Mouse (Mus musculus): Measurements from ENCODE around the gene Ctso. TPM values are rescaled to one million over a fixed set of nuclear protein-coding genes. Genes with fewer than 3 reads are reported as not detected.

Ctso gene
- polyA plus RNA-seq, 1 experiment from 2014 or later = 10.6 TPM

DNA sequence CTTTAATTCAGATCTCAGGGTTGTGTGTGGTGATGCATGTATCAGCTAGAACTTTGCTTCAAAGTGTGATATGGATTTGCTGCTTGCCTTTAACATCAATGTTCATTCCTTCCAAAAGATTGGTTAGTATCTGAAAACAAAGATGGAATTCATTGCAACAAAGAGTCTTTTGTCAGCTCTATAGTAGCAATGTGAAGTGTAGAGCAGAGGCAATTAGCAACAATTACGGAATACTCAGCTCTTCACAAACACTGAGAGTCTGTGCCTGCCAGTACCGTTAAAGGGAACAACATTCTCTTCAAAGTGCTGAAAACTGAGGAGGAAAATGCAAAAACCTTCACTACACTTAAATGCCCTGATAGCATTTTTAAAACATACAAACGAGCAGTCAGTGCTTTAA is 12.7 kb upstream of the Ctso start:
- Histone ChIP-seq H3K4me3 (ENCODE audit: low read depth, low read length) (no peak overlapping the region), H3K9me3 (ENCODE audit: control insufficient read depth, low read length) (no peaks in the 10 kb centered on the region), H3K9ac (ENCODE audit: low read length) (no peak overlapping the region), H3K4me2 (ENCODE audit: low read depth) (no peak overlapping the region), H3K4me1 (ENCODE audit: control insufficient read depth, insufficient read depth, low read length) (no peaks in the 10 kb centered on the region), H3K27ac (ENCODE audit: low read depth, low read length) (no peak overlapping the region), H3K36me3 (ENCODE audit: control insufficient read depth, insufficient read depth, low read length) (no peaks in the 10 kb centered on the region), H3K27me3 (ENCODE audit: control insufficient read depth, insufficient read depth, low read length) (no peaks in the 10 kb centered on the region)
- no peak for DNase-seq (ENCODE audit: low spot score)
- 49% methylated on average over 3 of the region's 3 CpGs for WGBS
- ATAC-seq (ENCODE audit: insufficient read depth, low FRiP score, low TSS enrichment) = no peak

DNA sequence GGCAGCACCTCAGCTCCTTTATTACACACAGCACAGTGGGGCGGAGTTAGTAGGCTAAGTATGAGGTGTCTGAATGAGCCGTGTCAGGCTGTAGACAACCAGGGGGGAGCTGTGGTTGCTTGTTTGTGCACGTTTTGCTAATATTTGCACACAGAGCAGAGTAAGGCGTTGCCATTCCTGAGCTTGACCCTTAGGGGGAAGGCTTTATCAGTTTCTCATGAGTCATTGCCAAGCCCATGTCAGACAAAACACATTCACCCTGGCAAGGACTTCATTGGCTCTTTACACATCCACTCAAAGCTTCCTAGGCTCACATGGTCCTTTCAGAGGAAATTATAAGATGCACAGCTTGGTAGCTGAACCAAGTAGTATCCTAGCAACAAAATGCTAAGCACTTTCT is 9.5 kb upstream of the Ctso start:
- WGBS = 67% methylated on average over 4 of the region's 4 CpGs
- Histone ChIP-seq H3K27ac (ENCODE audit: low read depth, low read length) (no peak overlapping the region), H3K9me3 (ENCODE audit: control insufficient read depth, low read length) (no peaks in the 10 kb centered on the region), H3K27me3 (ENCODE audit: control insufficient read depth, insufficient read depth, low read length) (no peaks in the 10 kb centered on the region), H3K4me1 (ENCODE audit: control insufficient read depth, insufficient read depth, low read length) (no peaks in the 10 kb centered on the region), H3K9ac (ENCODE audit: low read length) (no peak overlapping the region), H3K36me3 (ENCODE audit: control insufficient read depth, insufficient read depth, low read length) (no peaks in the 10 kb centered on the region), H3K4me2 (ENCODE audit: low read depth) (no peak overlapping the region), H3K4me3 (ENCODE audit: low read depth, low read length) (no peak overlapping the region)
- peak; percentile 16 for DNase-seq (ENCODE audit: low spot score)
- ATAC-seq (ENCODE audit: insufficient read depth, low FRiP score, low TSS enrichment) = no peak

DNA sequence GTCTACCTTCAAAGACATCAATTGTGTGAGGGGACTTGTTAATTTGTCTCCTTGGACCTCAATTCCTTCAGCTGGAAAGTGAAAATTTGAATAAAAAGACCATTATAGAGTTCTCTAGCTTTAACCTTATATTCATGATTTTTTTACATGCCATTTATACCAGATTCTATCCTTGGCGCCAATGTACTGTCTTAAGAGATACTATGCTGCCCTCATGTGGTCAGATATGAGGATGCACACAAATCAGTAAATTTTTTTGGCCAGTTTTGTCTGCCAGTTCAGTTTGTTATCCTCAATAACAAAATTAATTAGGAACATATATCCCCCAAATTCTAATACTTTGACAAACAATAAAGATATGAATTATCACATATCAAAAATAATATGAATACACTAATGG is 7.5 kb upstream of the Ctso start:
- Histone ChIP-seq H3K4me3 (ENCODE audit: low read depth, low read length) (no peak overlapping the region), H3K9ac (ENCODE audit: low read length) (no peak overlapping the region), H3K4me2 (ENCODE audit: low read depth) (no peak overlapping the region), H3K27me3 (ENCODE audit: control insufficient read depth, insufficient read depth, low read length) (no peaks in the 10 kb centered on the region), H3K36me3 (ENCODE audit: control insufficient read depth, insufficient read depth, low read length) (no peaks in the 10 kb centered on the region), H3K9me3 (ENCODE audit: control insufficient read depth, low read length) (no peaks in the 10 kb centered on the region), H3K4me1 (ENCODE audit: control insufficient read depth, insufficient read depth, low read length) (no peaks in the 10 kb centered on the region), H3K27ac (ENCODE audit: low read depth, low read length) (no peak overlapping the region)
- ATAC-seq (ENCODE audit: insufficient read depth, low FRiP score, low TSS enrichment) (no peak; the same call in 1 of the 2 replicates), DNase-seq (ENCODE audit: low spot score) (peak; percentile 35)
- 5% methylated on average over 1 of the region's 1 CpGs for WGBS

DNA sequence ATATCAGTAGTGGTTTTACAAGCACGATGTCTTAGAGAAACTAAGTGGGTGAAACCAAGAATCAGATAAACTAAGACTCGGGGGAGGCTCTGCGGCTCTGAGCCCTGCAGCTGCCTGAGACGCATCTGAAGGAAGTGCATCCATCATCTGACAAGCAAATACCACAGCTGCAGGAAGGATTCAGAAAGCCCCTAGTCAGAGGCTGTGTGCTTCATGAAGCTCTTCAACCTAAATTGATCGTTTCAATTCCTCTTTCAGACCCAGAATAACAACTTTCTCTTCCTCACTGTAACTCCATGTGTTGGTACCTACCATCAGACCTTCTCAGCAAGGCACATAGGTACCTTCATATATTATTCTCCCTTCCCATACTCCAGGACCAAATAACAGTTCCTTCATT is 6.5 kb upstream of the Ctso start:
- Histone ChIP-seq H3K4me3 (ENCODE audit: low read depth, low read length) (no peak overlapping the region), H3K36me3 (ENCODE audit: control insufficient read depth, insufficient read depth, low read length) (no peaks in the 10 kb centered on the region), H3K4me2 (ENCODE audit: low read depth) (no peak overlapping the region), H3K9me3 (ENCODE audit: control insufficient read depth, low read length) (no peaks in the 10 kb centered on the region), H3K4me1 (ENCODE audit: control insufficient read depth, insufficient read depth, low read length) (no peaks in the 10 kb centered on the region), H3K27me3 (ENCODE audit: control insufficient read depth, insufficient read depth, low read length) (no peaks in the 10 kb centered on the region), H3K27ac (ENCODE audit: low read depth, low read length) (no peak overlapping the region), H3K9ac (ENCODE audit: low read length) (no peak overlapping the region)
- 60% methylated on average over 5 of the region's 5 CpGs for WGBS
- ATAC-seq (ENCODE audit: insufficient read depth, low FRiP score, low TSS enrichment) (no peak), DNase-seq (ENCODE audit: low spot score) (no peak)

DNA sequence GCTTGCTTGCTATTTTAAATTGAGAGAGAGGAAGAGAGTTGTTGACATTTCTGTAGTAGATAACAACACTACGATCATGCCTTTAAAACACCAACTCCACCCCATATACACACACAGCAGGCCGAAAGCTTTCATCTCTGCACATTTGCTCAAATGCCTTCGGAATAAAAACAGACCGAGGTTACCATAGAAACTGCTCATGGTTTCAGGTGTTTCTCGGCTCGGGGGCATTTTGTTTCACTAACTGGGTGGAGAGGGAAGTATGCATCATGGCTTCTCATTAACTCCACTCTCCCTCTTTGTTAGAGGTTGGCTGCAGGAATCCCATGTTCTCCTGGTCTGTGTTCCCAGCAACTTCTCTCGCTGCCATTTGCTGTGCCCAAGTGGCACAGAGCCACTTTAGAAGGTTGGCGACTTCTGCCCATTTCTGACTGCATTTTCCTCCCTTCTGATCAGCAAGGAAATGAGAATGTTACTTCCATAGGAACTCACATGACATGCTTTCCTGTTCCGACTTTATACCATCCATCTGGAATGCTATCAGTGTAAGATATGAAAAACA is 5.6 kb upstream of the Ctso start:
- Histone ChIP-seq H3K27ac (ENCODE audit: low read depth, low read length) (no peak overlapping the region), H3K9me3 (ENCODE audit: control insufficient read depth, low read length) (no peaks in the 10 kb centered on the region)

DNA sequence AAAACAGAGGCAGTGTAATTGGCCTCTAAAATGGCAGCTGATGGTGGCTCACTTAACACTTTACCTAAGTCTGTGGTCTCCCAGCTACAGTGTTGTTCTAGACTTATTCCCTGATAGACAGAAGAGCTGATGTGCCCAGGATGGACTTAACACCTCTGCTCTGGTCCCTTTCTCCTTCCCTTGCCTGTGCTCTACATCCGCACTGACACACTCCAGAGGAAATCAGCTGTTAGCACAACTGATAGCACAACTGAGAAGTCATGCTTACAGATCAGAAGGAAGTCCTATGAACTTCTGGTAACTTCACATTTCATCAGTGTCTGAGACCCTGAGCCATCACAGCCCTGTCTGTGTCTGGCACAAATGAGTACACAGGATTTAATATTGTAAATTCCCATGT is 3.3 kb upstream of the Ctso start:
- H3K9me3 ChIP-seq (ENCODE audit: control insufficient read depth, low read length) = no peaks in the 10 kb centered on the region
- no peak overlapping the region for H3K27ac ChIP-seq (ENCODE audit: low read depth, low read length)
- no peak overlapping the region for H3K4me2 ChIP-seq (ENCODE audit: low read depth)
- H3K9ac ChIP-seq (ENCODE audit: low read length) = no peak overlapping the region
- DNase-seq (ENCODE audit: low spot score) = no peak
- ATAC-seq (ENCODE audit: insufficient read depth, low FRiP score, low TSS enrichment) = no peak
- H3K4me1 ChIP-seq (ENCODE audit: control insufficient read depth, insufficient read depth, low read length) = peaks cover 3% of the 10 kb centered on the region; the same call in 1 of the 2 replicates
- H3K27me3 ChIP-seq (ENCODE audit: control insufficient read depth, insufficient read depth, low read length) = no peaks in the 10 kb centered on the region
- no peaks in the 10 kb centered on the region for H3K36me3 ChIP-seq (ENCODE audit: control insufficient read depth, insufficient read depth, low read length)
- WGBS = 93% methylated on average over 1 of the region's 1 CpGs
- no peak overlapping the region for H3K4me3 ChIP-seq (ENCODE audit: low read depth, low read length)

More for the DNA sequence above, 5.6 kb upstream of the Ctso start:
- peaks cover 3% of the 10 kb centered on the region; the same call in 1 of the 2 replicates for H3K4me1 ChIP-seq (ENCODE audit: control insufficient read depth, insufficient read depth, low read length)
- DNase-seq (ENCODE audit: low spot score) (no peak), ATAC-seq (ENCODE audit: insufficient read depth, low FRiP score, low TSS enrichment) (no peak)
- WGBS = 65% methylated on average over 9 of the region's 9 CpGs
- no peak overlapping the region for H3K4me2 ChIP-seq (ENCODE audit: low read depth)
- no peaks in the 10 kb centered on the region for H3K27me3 ChIP-seq (ENCODE audit: control insufficient read depth, insufficient read depth, low read length)
- no peak overlapping the region for H3K4me3 ChIP-seq (ENCODE audit: low read depth, low read length)
- H3K9ac ChIP-seq (ENCODE audit: low read length) = no peak overlapping the region
- no peaks in the 10 kb centered on the region for H3K36me3 ChIP-seq (ENCODE audit: control insufficient read depth, insufficient read depth, low read length)

DNA sequence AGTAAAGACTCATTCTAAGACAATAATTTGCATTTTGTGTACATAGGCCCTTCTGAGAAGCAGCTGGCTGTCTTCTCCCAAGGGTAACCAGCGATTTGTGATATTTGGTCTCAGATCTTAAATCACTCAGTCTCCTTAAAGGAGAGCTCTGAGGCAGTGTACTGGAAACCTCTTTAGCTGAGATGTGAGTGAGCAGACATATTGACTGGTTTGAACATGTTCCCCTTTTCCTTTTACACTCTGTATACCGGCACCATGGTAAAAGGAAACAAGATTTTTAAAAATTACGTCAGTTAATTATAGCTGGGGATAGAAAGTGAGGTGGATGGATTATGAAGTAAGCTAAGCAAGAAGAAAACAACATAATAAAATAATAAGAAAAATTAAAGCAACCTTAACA is 706 bp upstream of the Ctso start:
- Histone ChIP-seq H3K4me3 (ENCODE audit: low read depth, low read length) (no peak overlapping the region), H3K36me3 (ENCODE audit: control insufficient read depth, insufficient read depth, low read length) (no peaks in the 10 kb centered on the region), H3K4me2 (ENCODE audit: low read depth) (no peak overlapping the region), H3K9ac (ENCODE audit: low read length) (no peak overlapping the region; the same call in 1 of the 2 replicates), H3K27me3 (ENCODE audit: control insufficient read depth, insufficient read depth, low read length) (no peaks in the 10 kb centered on the region), H3K4me1 (ENCODE audit: control insufficient read depth, insufficient read depth, low read length) (peaks cover 3% of the 10 kb centered on the region; the same call in 1 of the 2 replicates), H3K9me3 (ENCODE audit: control insufficient read depth, low read length) (no peaks in the 10 kb centered on the region), H3K27ac (ENCODE audit: low read depth, low read length) (no peak overlapping the region)
- 61% methylated on average over 3 of the region's 3 CpGs for WGBS
- DNase-seq (ENCODE audit: low spot score) (no peak), ATAC-seq (ENCODE audit: insufficient read depth, low FRiP score, low TSS enrichment) (peak; percentile 49; the same call in 1 of the 2 replicates)

DNA sequence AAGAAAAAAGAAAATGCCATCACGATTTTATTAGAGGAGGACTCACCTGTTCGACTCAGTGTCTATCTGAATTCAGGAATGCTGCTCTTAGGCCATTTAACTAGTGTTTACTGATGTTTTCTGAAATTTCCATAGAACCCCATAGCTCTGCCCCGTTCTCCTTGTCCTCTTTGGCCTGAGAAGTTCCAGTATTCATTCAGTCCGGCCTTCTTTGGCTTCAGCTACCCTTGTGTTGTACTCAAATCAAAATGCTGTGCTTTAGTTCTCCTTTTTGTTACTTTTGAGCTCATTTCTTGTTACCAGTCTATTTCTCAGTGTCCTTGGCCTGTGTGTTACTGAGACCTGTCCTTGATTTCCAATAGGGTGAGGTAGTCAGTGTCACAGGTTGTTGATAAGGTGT is 947 bp downstream of the Ctso start:
- Histone ChIP-seq H3K27me3 (ENCODE audit: control insufficient read depth, insufficient read depth, low read length) (no peaks in the 10 kb centered on the region), H3K9me3 (ENCODE audit: control insufficient read depth, low read length) (no peaks in the 10 kb centered on the region), H3K27ac (ENCODE audit: low read depth, low read length) (no peak overlapping the region), H3K9ac (ENCODE audit: low read length) (no peak overlapping the region), H3K36me3 (ENCODE audit: control insufficient read depth, insufficient read depth, low read length) (no peaks in the 10 kb centered on the region), H3K4me1 (ENCODE audit: control insufficient read depth, insufficient read depth, low read length) (peaks cover 3% of the 10 kb centered on the region; the same call in 1 of the 2 replicates), H3K4me2 (ENCODE audit: low read depth) (no peak overlapping the region), H3K4me3 (ENCODE audit: low read depth, low read length) (no peak overlapping the region)
- ATAC-seq (ENCODE audit: insufficient read depth, low FRiP score, low TSS enrichment) (no peak), DNase-seq (ENCODE audit: low spot score) (no peak)
- 89% methylated on average over 4 of the region's 4 CpGs for WGBS

DNA sequence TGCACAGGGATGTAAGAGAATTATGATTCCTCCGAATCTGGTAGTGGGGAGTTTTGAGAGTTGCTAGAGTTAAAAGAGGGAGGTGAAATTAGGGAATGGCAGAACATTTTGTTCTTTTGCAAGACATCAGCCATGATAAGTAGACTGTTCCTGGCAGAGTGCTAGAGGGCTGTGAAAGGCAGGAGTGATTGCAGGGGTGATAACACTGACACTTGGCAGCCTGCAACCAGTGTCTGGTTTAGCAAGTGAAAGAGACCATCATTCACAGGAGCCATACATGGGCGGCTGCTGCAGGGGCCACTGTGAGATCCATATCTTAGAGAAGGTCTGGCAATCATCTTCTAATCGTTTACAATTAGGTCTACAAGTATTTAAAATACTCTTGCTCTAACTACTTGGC is 6.5 kb downstream of the Ctso start:
- Histone ChIP-seq H3K27ac (ENCODE audit: low read depth, low read length) (no peak overlapping the region), H3K9me3 (ENCODE audit: control insufficient read depth, low read length) (no peaks in the 10 kb centered on the region), H3K4me3 (ENCODE audit: low read depth, low read length) (no peak overlapping the region), H3K4me2 (ENCODE audit: low read depth) (no peak overlapping the region), H3K9ac (ENCODE audit: low read length) (no peak overlapping the region), H3K27me3 (ENCODE audit: control insufficient read depth, insufficient read depth, low read length) (no peaks in the 10 kb centered on the region), H3K36me3 (ENCODE audit: control insufficient read depth, insufficient read depth, low read length) (no peaks in the 10 kb centered on the region), H3K4me1 (ENCODE audit: control insufficient read depth, insufficient read depth, low read length) (no peaks in the 10 kb centered on the region)
- DNase-seq (ENCODE audit: low spot score) (no peak), ATAC-seq (ENCODE audit: insufficient read depth, low FRiP score, low TSS enrichment) (no peak)
- 79% methylated on average over 3 of the region's 3 CpGs for WGBS

Data from neural tube, embryonic 11.5 days (tissue).